Mouse (Mus musculus) small intestine, adult 2 months (tissue): ENCODE measurements around the gene Eif2s1.

Experiments
- CTCF ChIP-seq: fragments of 200-500 bp; IDR thresholded peaks from 2 replicates; pipeline ENCODE4 v1.5.1; 2012; ENCODE audit warnings: low read depth, mild to moderate bottlenecking, control low read depth, inconsistent platforms, low read length, moderate library complexity, mixed read lengths; ENCODE audit not compliant: insufficient replicate concordance, insufficient read length; ENCODE audit errors: extremely low read depth
- POLR2A ChIP-seq: fragments of 200-500 bp; IDR thresholded peaks from 2 replicates; pipeline ENCODE4 v1.6.1; 2012; ENCODE audit warnings: low read depth, mild to moderate bottlenecking, control low read depth, inconsistent platforms, low read length, moderate library complexity

- TF ChIP-seq CTCF: no peak
- no peak for TF ChIP-seq POLR2A
These were observed 27.1 kb upstream of the Eif2s1 start for GRCm38 (mm10) chr12:78834496-78834895.
